Mouse (Mus musculus) midbrain, embryonic 12.5 days (tissue): ENCODE results near the gene Mcf2l. TPM values are rescaled to one million over a fixed set of nuclear protein-coding genes. Genes with fewer than 3 reads are reported as not detected.

ENCODE experiments used
- ATAC-seq: fragments of 200-750 bp; cut with Nextera tagmentation; 2 replicates; pipeline ENCODE4 v1.8.0; 2017; ENCODE audit warnings: low read depth, moderate TSS enrichment, moderate library complexity; ENCODE audit not compliant: low FRiP score
- H3K27ac ChIP-seq: fragments of 300-500 bp; sonication (generic); replicated peaks from 2 replicates; pipeline ENCODE4 v1.5.1; 2016; ENCODE audit warnings: mild to moderate bottlenecking
- H3K27me3 ChIP-seq: fragments of 300-500 bp; sonication (generic); 2 replicates; pipeline ENCODE4 v1.6.1; 2016; ENCODE audit warnings: mild to moderate bottlenecking
- H3K36me3 ChIP-seq: fragments of 300-500 bp; sonication (generic); 2 replicates; pipeline ENCODE4 v1.6.1; 2016
- H3K4me1 ChIP-seq: fragments of 300-500 bp; sonication (generic); 2 replicates; pipeline ENCODE4 v1.6.1; 2016
- H3K4me2 ChIP-seq: fragments of 300-500 bp; sonication (generic); replicated peaks from 2 replicates; pipeline ENCODE4 v1.6.1; 2016; ENCODE audit warnings: mild to moderate bottlenecking, moderate library complexity
- H3K4me3 ChIP-seq: fragments of 300-500 bp; sonication (generic); 2 replicates; pipeline ENCODE4 v1.5.1; 2016; ENCODE audit warnings: mild to moderate bottlenecking
- H3K9ac ChIP-seq: fragments of 300-500 bp; sonication (generic); replicated peaks from 2 replicates; pipeline ENCODE4 v1.6.1; 2016; ENCODE audit warnings: mild to moderate bottlenecking, moderate library complexity
- H3K9me3 ChIP-seq: fragments of 300-500 bp; sonication (generic); 2 replicates; pipeline ENCODE4 v1.6.1; 2016; ENCODE audit warnings: mild to moderate bottlenecking
- WGBS: fragments of 180-500 bp; shearing (Covaris S2); methylation state at CpG from one replicate; pipeline ENCODE4 v1.1.7; 2016; 5-methylcytosine and 5-hydroxymethylcytosine counted together
- polyA plus RNA-seq: library from polyadenylated mRNA; unstranded; fragments of >200 nt; fragmentation: Nextera tagmentation; extraction: Ambion mirVana; gene quantifications from 2 replicates; pipeline ENCODE4 v1.2.1, GENCODE M21; 2016

The Mcf2l gene
- polyA plus RNA-seq, 1 experiment from 2014 or later = 97.8 TPM

DNA sequence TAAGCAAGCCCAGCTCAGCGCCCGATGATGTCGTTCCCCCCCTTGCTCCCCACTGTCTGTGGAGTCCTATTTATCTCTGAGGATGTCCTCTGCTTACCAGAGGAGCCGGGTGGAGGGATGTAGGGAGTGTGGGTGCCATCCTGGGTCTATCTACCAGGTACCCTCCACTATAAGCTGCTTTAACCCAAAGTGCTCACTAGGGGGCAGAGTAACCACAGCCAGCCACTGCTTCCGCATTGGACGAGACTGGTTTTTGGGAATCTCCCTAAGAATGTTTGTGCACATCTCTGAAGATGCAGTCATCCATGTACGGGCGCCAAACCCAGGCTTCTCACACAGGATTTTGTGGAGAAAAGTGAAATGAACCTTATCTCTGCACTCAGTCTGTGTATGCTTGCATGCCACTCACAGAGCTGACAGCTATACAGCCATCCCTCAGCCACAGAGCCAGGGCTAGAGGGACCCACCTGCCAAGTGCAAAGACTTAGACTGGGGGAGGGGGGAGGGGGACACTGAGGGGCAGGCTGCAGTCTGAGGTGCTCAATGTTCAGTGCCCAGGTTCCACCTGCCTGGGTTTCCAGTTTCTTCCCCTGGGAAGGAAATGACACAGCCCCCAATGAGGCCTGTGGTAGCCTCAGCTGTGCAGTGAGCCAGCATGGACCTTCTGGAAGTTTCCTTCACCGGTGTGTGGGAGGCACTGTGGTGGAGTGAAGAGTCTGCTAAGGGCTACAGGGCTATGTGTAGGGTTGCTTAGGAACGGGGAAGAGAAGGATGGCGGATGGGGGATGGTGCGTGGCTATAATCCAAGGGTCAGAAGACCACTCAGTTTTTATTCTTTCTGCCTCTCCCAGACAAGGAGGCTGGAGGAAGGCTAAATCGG lies 23.1 kb downstream of the Mcf2l start:
- peak; percentile 75 for ATAC-seq
- H3K27ac ChIP-seq = no peak overlapping the region
- no peaks in the 10 kb centered on the region for H3K27me3 ChIP-seq
- no peak overlapping the region for H3K4me3 ChIP-seq
- no peaks in the 10 kb centered on the region for H3K9me3 ChIP-seq
- H3K9ac ChIP-seq = no peak overlapping the region
- H3K4me2 ChIP-seq = no peak overlapping the region
- WGBS = 40% methylated on average over 13 of the region's 13 CpGs
- peaks cover 16% of the 10 kb centered on the region for H3K36me3 ChIP-seq
- peaks cover 5% of the 10 kb centered on the region; the same call in 1 of the 2 replicates for H3K4me1 ChIP-seq

GRCm38 (mm10) chr8:12897815-12898214 lies 24.2 kb downstream of the Mcf2l start:
- Histone ChIP-seq H3K4me1 (peaks cover 5% of the 10 kb centered on the region; the same call in 1 of the 2 replicates), H3K9ac (no peak overlapping the region), H3K27ac (no peak overlapping the region), H3K4me2 (no peak overlapping the region), H3K36me3 (peaks cover 11% of the 10 kb centered on the region), H3K9me3 (no peaks in the 10 kb centered on the region), H3K27me3 (no peaks in the 10 kb centered on the region), H3K4me3 (no peak overlapping the region)
- WGBS = 83% methylated on average over 9 of the region's 9 CpGs
- no peak for ATAC-seq

GRCm38 (mm10) chr8:12903790-12904415 lies 30.3 kb downstream of the Mcf2l start:
- no peaks in the 10 kb centered on the region for H3K36me3 ChIP-seq
- H3K4me1 ChIP-seq = no peaks in the 10 kb centered on the region
- no peak overlapping the region for H3K4me2 ChIP-seq
- ATAC-seq = no peak
- H3K9me3 ChIP-seq = no peaks in the 10 kb centered on the region
- WGBS = 88% methylated on average over 13 of the region's 13 CpGs
- no peak overlapping the region for H3K4me3 ChIP-seq
- H3K27me3 ChIP-seq = no peaks in the 10 kb centered on the region
- H3K9ac ChIP-seq = no peak overlapping the region
- H3K27ac ChIP-seq = no peak overlapping the region

DNA sequence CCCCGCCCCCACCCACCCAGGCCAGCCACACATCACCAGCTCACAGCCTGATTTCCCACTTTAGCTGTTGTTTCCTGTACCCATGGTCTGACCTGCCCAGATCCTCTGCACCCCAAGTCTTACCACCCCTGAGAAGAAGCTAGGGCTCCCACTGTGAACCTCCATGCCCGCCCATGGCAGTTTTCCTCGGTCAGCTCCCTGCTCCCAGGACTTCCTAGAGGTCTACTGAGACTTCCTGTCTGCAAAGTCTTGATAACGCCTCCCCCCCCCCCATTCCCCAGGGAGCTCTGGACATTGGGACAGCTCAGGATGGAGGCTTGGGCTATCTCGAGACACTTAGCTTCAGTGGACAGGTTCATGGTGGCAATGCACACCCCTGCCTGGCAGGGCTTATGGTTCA lies 31.5 kb downstream of the Mcf2l start:
- no peak for ATAC-seq
- Histone ChIP-seq H3K4me1 (no peaks in the 10 kb centered on the region), H3K9ac (no peak overlapping the region), H3K4me3 (no peak overlapping the region), H3K27ac (no peak overlapping the region), H3K36me3 (no peaks in the 10 kb centered on the region), H3K27me3 (no peaks in the 10 kb centered on the region), H3K4me2 (no peak overlapping the region), H3K9me3 (no peaks in the 10 kb centered on the region)
- WGBS = 84% methylated on average over 5 of the region's 5 CpGs

DNA sequence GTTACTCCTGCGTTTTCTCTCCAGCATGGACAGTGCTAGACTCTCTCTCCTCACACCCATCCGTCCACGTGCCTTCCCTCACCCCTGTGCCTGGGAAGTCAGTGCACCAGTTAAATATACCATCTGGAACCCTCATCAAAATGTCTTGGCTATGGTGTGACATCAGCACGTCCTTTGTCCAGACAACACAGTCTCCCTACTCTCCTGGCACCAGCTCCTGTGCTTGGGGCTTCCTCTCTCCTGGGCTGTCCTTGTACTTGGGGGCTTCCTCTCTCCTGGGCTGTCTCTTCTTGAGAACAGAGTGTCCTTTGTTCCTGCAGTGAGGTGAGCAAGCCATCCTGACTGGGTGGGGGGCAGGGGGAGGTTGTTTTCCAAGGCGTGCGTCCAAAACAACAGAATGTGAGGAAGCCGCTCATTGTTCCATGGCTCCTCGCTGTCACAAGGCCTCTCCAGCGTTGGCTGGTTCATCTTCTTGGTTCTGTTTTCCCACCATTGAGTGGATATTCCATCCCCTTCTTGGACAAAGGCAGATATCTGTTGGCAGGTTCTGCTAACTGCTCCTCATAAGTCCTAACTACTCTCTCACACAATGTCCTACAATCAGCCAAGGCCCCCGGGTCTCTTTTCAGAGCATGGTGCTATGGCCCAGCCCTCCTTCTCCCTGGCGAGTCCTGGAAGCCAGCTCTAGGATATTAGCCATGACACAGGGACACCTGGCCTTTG lies 32.2 kb downstream of the Mcf2l start:
- Histone ChIP-seq H3K4me1 (no peaks in the 10 kb centered on the region), H3K27ac (no peak overlapping the region), H3K4me3 (no peak overlapping the region), H3K9ac (no peak overlapping the region), H3K27me3 (no peaks in the 10 kb centered on the region), H3K9me3 (no peaks in the 10 kb centered on the region), H3K4me2 (no peak overlapping the region), H3K36me3 (no peaks in the 10 kb centered on the region)
- WGBS = 86% methylated on average over 11 of the region's 11 CpGs
- ATAC-seq = no peak

- no peak for ATAC-seq
- Histone ChIP-seq H3K9ac (no peak overlapping the region), H3K27ac (no peak overlapping the region), H3K36me3 (no peaks in the 10 kb centered on the region), H3K27me3 (no peaks in the 10 kb centered on the region), H3K4me3 (no peak overlapping the region), H3K4me1 (peaks cover under 1% of the 10 kb centered on the region), H3K4me2 (no peak overlapping the region), H3K9me3 (no peaks in the 10 kb centered on the region)
- WGBS = 60% methylated on average over 5 of the region's 5 CpGs
Observed at GRCm38 (mm10) chr8:12906597-12906996, 33.0 kb downstream of the Mcf2l start.

- H3K27me3 ChIP-seq = no peaks in the 10 kb centered on the region
- no peaks in the 10 kb centered on the region for H3K36me3 ChIP-seq
- no peak overlapping the region for H3K9ac ChIP-seq
- H3K4me3 ChIP-seq = no peak overlapping the region
- H3K9me3 ChIP-seq = no peaks in the 10 kb centered on the region
- 82% methylated on average over 4 of the region's 4 CpGs for WGBS
- no peak for ATAC-seq
- H3K4me2 ChIP-seq = no peak overlapping the region
- no peak overlapping the region for H3K27ac ChIP-seq
- H3K4me1 ChIP-seq = peaks cover 8% of the 10 kb centered on the region
Observed at GRCm38 (mm10) chr8:12907730-12908129, 34.1 kb downstream of the Mcf2l start.

GRCm38 (mm10) chr8:12912011-12912410 lies 38.4 kb downstream of the Mcf2l start:
- Histone ChIP-seq H3K27ac (no peak overlapping the region), H3K4me1 (peaks cover 16% of the 10 kb centered on the region), H3K9ac (no peak overlapping the region), H3K4me3 (no peak overlapping the region), H3K4me2 (no peak overlapping the region), H3K36me3 (0 out of 2 replicates have a peak, but pooled peaks cover 3% of the 10 kb centered on the region), H3K27me3 (no peaks in the 10 kb centered on the region), H3K9me3 (no peaks in the 10 kb centered on the region)
- ATAC-seq = no peak
- WGBS = 7% methylated on average over 5 of the region's 5 CpGs

GRCm38 (mm10) chr8:12915187-12916006 lies 41.8 kb downstream of the Mcf2l start:
- peak overlapping the region; percentile 53 for H3K4me3 ChIP-seq
- H3K4me1 ChIP-seq = peaks cover 23% of the 10 kb centered on the region
- H3K9ac ChIP-seq = peak overlapping the region; percentile 41
- 17% methylated on average over 42 of the region's 42 CpGs for WGBS
- no peaks in the 10 kb centered on the region for H3K9me3 ChIP-seq
- peak overlapping the region; percentile 83 for H3K4me2 ChIP-seq
- peak overlapping the region; percentile 60 for H3K27ac ChIP-seq
- ATAC-seq = peak; percentile 77
- no peaks in the 10 kb centered on the region for H3K27me3 ChIP-seq
- 0 out of 2 replicates have a peak, but pooled peaks cover 3% of the 10 kb centered on the region for H3K36me3 ChIP-seq

DNA sequence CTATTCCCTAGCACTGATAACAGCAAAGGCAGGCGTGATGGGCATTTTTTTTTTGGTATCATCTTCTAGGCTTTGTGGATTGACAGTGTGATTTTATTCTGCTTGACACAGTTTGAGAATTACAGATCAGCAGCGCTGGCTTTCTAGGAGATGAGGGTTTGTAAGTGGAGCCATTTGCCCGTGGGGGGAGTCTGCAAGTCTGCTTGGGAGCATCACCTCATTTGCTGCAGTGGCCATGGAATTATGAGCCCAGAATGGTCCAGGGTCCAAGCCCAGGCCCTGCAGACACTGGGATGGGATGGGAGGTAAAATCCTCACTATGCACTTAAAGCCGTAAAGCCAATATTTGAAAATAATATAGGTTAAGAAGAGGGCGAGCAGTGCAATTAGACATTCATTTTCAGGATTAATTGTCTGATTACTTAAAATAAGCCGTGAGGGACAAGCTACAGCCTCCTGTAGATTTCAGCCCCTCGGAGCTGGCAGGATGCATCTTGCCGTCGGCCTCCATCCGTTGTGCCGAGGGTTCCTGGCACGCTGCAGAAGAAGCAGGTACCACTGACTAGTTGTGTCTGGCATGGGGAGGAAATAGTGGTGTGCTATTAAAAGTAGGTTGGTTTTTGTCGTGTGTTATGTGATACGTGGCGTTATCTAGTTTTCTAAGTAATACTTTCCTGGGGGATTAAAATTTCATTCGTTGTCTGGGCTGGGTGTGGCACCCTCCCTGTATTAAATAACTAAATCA lies 42.7 kb downstream of the Mcf2l start:
- H3K9ac ChIP-seq = peak overlapping the region; percentile 41
- 70% methylated on average over 16 of the region's 16 CpGs for WGBS
- H3K4me2 ChIP-seq = peak overlapping the region; percentile 83
- peak overlapping the region; percentile 53 for H3K4me3 ChIP-seq
- H3K4me1 ChIP-seq = peaks cover 23% of the 10 kb centered on the region
- no peaks in the 10 kb centered on the region for H3K9me3 ChIP-seq
- ATAC-seq = no peak
- 0 out of 2 replicates have a peak, but pooled peaks cover 3% of the 10 kb centered on the region for H3K36me3 ChIP-seq
- no peaks in the 10 kb centered on the region for H3K27me3 ChIP-seq
- peak overlapping the region; percentile 60 for H3K27ac ChIP-seq

DNA sequence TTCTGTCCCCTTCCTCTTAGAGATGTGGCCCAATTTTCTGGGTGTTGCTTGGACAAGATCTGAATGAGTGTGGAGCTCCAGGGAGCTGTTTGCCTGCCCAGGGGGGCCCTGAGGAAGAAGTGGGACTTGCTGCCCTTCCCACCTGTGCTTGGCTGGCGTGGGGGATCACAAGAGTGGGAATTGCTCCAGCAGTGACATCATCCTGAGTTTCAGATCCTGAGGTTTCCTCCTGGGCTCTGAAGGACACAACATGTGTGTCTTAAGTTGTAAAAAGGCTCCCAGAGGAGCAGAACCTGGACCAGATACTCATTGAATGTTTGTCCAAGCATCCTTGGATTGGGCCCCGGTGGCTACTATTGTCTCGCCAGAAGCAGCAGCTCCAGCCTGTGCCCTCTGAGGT lies 43.4 kb downstream of the Mcf2l start:
- Histone ChIP-seq H3K27ac (no peak overlapping the region), H3K4me3 (peak overlapping the region; percentile 53), H3K9me3 (no peaks in the 10 kb centered on the region), H3K27me3 (no peaks in the 10 kb centered on the region), H3K4me1 (peaks cover 19% of the 10 kb centered on the region), H3K9ac (peak overlapping the region; percentile 41; the same call in 1 of the 2 replicates), H3K4me2 (peak overlapping the region; percentile 83), H3K36me3 (0 out of 2 replicates have a peak, but pooled peaks cover 3% of the 10 kb centered on the region)
- no peak for ATAC-seq
- WGBS = 89% methylated on average over 3 of the region's 3 CpGs
